Mouse (Mus musculus): ENCODE results near the gene Ccdc18.

- TF ChIP-seq POLR2A (IDR thresholded peaks at IDR 0.05; ENCODE audit: extremely low read depth, insufficient read depth, low read length) = no peak
- no peak for TF ChIP-seq CTCF (IDR thresholded peaks at IDR 0.05; ENCODE audit: low read depth, low read length)
Observed at GRCm38 (mm10) chr5:108266990-108267389, 134.3 kb downstream of the Ccdc18 start.

Data from liver, adult 2 months (tissue).